Mouse (Mus musculus) heart, postnatal 10 days (tissue): Measurements from ENCODE around the gene Nr0b2. TPM values are rescaled to one million over a fixed set of nuclear protein-coding genes. Genes with fewer than 3 reads are reported as not detected.
"Not testable (repeated sequence)": the region's sequence is repeated elsewhere in the genome, so short reads cannot be mapped to it uniquely, and the experiment has no call there.

ENCODE experiments used
- DNase-seq, 2 experiments: peaks; one replicate each; pipeline ENCODE4 v3.0.0; 2021
- intact Hi-C: fragments of 180-260 bp; cut with DNase I; formaldehyde crosslinking; loops from one replicate; pipeline ENCODE4 v1.15.1; 2025
- total RNA-seq, 2 experiments: library from RNA; stranded (reverse); gene quantifications; 2 replicates each; pipeline ENCODE4 v1.2.3; 2021

The Nr0b2 gene
- total RNA-seq: 10 to 100 TPM; 13.9 to 20.4 TPM

GRCm38 (mm10) chr4:133552768-133553447 is at the start of gene Nr0b2:
Gene Nr0b2 (plus strand): TSS chr4:133553376.
- intact Hi-C loops: no loop called here
- peak; percentile 68 to 71 for DNase-seq

DNA sequence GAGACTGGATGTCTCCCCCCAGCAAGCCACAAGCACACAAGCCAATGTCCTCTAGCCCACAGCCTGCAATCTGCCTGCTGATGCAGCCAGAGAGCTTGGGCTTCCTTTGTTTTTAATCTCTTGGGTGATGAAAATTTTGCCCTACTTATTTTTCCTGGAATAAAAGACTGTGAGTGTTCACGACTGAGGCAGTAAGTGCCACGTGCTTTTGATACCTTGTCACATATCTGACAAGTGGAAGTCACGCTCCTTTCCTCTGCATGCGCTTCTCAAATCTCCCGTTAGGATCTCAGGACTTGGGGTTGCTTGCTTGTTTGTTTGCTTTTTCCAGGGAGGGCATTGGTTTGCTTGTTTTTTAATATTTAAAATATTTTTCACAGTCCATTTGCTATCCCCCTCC is 48.9 kb upstream of the Nr0b2 start:
- DNase-seq: no peak
- intact Hi-C loops: no loop called here

DNA sequence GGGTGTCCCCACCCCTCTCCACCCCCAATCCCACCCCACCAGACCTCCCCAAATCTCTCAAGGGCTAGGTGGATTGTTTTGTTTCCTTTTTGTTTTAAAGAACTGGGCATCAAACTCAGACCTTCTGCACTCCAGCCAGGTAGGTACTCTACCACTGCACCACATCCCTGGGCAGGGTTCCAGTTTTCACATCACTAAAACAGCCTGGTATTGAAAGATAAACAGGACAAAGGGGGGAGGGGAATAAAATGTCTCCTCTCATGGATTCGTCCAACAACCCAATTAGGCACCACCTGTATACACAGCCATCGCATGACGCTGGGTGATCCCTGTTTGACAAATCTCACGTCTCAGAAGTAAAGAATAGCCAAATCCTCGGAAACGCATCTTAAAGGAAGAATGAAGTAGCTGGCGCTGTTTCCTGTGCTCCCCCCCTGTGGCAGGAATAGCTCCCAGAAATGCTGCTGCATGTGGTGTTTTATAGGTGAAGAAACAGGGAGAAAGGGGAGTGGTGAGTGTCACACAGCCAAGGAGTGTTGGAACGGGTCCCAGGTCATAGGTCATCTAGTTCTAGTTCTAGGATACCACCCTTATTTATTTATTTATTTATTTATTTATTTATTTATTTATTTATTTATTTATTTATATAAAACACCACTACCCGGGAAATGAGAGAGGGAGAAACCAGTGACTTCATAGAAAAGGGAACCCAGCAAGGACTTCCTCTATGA is 48.3 kb upstream of the Nr0b2 start:
- intact Hi-C loops: no loop called here

DNA sequence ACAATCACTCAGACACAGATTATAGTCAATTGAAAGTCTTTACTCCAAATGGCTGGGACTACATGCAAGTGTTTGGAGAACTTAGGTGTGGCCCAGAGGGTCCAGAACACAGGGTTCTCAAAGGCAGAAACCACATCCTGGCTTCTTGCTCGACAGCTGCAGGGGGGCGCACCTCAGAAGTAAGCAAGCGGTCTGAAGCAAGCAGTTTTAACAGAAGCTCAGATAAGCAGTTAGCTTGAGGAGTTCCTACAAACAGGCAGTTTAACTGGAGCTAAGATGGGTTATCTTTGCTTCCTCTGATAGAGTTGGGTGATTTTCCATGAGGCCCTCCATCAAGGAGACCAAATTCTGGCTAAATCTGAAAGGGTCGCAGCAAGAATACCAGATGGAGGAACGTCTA is 46.6 kb upstream of the Nr0b2 start:
- DNase-seq: no peak

More for the DNA sequence above, 48.3 kb upstream of the Nr0b2 start:
- no peak for DNase-seq

GRCm38 (mm10) chr4:133508990-133509389 is 44.2 kb upstream of the Nr0b2 start:
- no peak for DNase-seq
- intact Hi-C loops: no loop called here

More for the DNA sequence above, 46.6 kb upstream of the Nr0b2 start:
- intact Hi-C loops: no loop called here

DNA sequence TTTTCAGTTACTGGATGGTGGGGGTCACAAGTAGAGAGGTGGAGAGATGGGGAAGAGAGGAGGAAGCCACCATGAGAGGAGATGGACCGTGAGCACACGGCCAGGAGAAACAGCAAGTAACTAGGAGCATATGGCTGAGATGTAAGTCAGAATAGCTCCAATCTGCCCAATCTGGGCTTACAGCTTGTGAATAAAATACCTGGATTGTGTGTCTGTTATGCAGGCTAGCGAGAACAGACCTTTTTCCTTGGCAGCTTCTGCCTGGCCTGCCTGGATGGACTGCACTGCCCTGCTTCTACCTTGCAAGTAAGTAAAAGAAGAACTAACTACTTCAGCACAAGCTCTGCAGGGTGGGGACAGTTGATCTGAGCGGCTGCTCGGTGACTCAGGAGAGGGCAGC is 42.1 kb upstream of the Nr0b2 start:
- intact Hi-C loops: loop anchor here (5.0 to 10.0 kb wide), 2 partner anchors 89 to 196 kb away; no protein-coding TSS in a partner anchor
- no peak for DNase-seq

GRCm38 (mm10) chr4:133512511-133512910 is 40.7 kb upstream of the Nr0b2 start:
- intact Hi-C loops: loop anchor here (5.0 to 10.0 kb wide), 2 partner anchors 90 to 198 kb away; no protein-coding TSS in a partner anchor
- not testable (repeated sequence) for DNase-seq

GRCm38 (mm10) chr4:133512972-133513371 is 40.2 kb upstream of the Nr0b2 start:
- peak; percentile 73 to 85 for DNase-seq
- intact Hi-C loops: loop anchor here (5.0 to 10.0 kb wide), 2 partner anchors 91 to 198 kb away; no protein-coding TSS in a partner anchor

GRCm38 (mm10) chr4:133518601-133519368 is 34.4 kb upstream of the Nr0b2 start, which contains the start of gene Kdf1:
Gene Kdf1 (plus strand): TSS chr4:133518963.
- intact Hi-C loops: loop anchor here (10.0 kb wide), 1 partner anchor 204 kb away; no protein-coding TSS in a partner anchor

GRCm38 (mm10) chr4:133519369-133519665 is 33.9 kb upstream of the Nr0b2 start:
- DNase-seq: no peak
- intact Hi-C loops: loop anchor here (10.0 kb wide), 1 partner anchor 205 kb away; no protein-coding TSS in a partner anchor

More at GRCm38 (mm10) chr4:133518601-133519368, 34.4 kb upstream of the Nr0b2 start, which contains the start of gene Kdf1:
- no peak for DNase-seq

GRCm38 (mm10) chr4:133521502-133521901 is 31.7 kb upstream of the Nr0b2 start:
- intact Hi-C loops: no loop called here
- no peak for DNase-seq

DNA sequence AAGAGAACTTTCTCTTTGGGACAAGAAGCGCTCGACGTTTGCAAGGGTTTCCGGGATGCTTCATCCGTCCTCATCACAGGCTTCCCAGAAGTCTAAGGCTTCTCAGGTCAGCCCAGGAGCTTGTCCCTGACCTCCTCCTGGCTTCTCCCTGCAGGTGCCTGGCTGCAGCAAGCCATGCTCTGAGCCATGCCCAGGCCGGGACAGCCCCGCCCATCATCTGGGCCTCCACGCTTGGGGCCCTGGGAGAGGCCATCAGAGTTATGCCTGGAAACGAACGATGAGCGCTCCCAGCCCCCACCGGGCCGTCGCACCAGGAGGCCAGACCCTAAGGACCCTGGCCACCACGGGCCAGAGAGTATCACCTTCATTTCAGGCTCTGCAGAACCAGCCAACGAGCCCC is 25.4 kb upstream of the Nr0b2 start:
- intact Hi-C loops: no loop called here
- no peak for DNase-seq

GRCm38 (mm10) chr4:133532777-133533176 is 20.4 kb upstream of the Nr0b2 start:
- intact Hi-C loops: no loop called here
- no peak for DNase-seq

DNA sequence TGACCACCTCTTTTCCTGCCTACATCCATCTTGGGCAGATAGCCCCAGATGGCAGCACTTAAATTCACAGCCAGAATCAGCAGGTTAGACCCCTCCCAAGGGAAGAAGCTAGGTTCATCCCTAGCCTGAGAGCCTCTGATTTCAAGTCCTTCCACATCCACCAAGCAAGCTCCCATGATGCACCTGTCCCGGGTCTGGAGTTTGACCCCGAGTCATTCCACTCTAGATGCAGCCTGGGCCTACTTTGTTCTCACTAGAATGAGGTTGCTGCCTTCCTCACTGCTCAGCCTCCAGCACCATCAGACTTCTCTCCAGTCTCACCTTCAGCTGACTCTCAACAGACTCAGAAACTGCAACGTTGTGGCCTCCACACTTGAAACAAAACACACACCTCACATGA is 17.1 kb upstream of the Nr0b2 start:
- intact Hi-C loops: no loop called here
- DNase-seq: no peak

- no peak for DNase-seq
- intact Hi-C loops: no loop called here
Observed at GRCm38 (mm10) chr4:133536652-133537051, 16.5 kb upstream of the Nr0b2 start.

- intact Hi-C loops: no loop called here
- peak; percentile 97 for DNase-seq
Observed at GRCm38 (mm10) chr4:133545272-133546231, 7.6 kb upstream of the Nr0b2 start, which contains the start of gene Nudc. Gene Nudc (minus strand): TSS chr4:133545996.

GRCm38 (mm10) chr4:133552029-133552428 is 1.1 kb upstream of the Nr0b2 start:
- DNase-seq: no peak
- intact Hi-C loops: no loop called here

DNA sequence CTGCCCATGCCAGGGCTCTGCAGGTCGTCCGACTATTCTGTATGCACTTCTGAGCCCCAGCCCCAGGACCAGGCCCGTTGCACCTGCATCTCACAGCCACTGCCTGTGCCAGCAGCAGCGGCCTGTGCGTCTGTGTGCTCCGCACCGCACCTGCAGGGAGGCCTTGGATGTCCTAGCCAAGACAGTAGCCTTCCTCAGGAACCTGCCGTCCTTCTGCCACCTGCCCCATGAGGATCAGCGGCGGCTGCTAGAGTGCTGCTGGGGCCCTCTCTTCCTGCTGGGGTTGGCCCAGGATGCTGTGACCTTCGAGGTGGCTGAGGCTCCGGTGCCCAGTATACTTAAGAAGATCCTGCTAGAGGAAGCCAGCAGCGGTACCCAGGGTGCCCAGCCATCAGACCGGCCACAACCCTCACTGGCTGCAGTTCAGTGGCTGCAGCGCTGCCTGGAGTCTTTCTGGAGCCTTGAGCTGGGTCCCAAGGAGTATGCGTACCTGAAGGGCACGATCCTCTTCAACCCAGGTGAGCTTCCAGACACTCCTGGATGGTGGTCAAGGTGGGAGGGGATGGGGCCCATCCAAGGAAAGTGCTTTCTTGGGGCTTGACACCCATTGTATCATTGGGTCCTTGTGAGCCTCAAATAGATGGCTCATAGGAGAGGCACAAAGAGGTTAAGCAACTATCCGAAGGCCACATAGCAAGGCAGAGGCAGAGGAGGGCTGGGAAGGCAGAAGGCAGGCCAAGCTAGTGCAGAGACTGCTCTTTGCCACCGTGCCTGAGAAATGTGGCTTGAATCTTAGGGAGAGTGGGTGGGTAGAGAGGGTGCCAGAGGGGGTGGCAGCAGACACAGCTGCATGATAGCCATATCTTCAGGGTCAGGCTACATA is 513 bp downstream of the Nr0b2 start:
- intact Hi-C loops: no loop called here
- peak; percentile 8 to 57 for DNase-seq
